Mouse (Mus musculus) kidney, postnatal 36 days (tissue): Measurements from ENCODE around the gene Dixdc1.

Source experiments
- DNase-seq, 2 experiments: peaks; one replicate each; pipeline ENCODE4 v3.0.0; 2021 to 2022; ENCODE audit warnings: mixed read lengths in 2 of 2

The Dixdc1 gene

DNA sequence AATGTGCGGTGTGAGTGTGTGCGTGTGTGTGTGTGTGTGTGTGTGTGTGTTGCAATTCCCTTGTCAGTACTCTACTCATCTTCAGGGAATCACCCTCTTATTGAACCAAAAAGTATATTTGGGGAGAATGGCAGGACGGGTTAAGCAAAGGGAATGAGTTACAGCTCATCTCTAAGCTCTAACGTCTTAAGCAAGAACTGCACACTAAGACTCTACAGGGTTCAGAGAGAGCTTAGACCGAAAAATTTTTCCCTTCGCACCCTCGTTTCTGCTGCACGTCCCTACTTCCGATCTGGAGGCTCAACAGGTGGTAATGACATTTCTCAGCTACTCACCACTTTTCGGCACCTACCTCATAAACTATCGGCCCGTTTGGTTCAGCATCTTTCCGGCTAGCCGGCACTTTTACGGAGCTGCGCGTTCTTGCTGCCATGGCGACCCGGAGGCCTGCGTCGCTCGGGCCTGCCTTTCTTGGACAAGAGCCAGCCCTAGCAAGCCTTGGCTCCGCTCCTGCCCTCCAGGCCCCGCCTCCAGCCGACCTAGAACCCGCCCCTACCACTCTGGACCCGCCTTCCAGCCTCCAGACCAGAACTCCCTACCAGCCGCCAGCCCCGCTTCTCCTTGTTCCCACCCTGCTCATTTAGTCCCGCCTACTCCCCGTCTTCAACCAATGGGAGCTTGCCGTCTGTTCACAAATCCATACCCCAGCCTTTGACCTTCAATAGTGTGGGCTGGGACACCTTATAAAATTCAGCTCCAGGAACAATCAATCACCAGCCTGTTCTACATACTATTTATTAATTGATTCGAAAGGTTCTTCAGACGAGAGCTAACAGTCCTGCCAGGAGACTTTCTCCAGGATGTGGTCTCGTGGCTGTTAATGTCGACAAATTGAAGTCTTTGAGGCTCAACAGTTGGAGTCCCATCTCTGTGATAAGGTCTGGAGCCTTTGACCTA, at the start of gene Dixdc1:
Dixdc1 (minus strand) TSS at position 604 of the 957 bp plus-strand sequence.
- peak; percentile 95 to 96 for DNase-seq

- DNase-seq = peak in 1 of 2 experiments; percentile 73
Observed at GRCm38 (mm10) chr9:50782155-50782554, 42.8 kb upstream of the Dixdc1 start.

DNA sequence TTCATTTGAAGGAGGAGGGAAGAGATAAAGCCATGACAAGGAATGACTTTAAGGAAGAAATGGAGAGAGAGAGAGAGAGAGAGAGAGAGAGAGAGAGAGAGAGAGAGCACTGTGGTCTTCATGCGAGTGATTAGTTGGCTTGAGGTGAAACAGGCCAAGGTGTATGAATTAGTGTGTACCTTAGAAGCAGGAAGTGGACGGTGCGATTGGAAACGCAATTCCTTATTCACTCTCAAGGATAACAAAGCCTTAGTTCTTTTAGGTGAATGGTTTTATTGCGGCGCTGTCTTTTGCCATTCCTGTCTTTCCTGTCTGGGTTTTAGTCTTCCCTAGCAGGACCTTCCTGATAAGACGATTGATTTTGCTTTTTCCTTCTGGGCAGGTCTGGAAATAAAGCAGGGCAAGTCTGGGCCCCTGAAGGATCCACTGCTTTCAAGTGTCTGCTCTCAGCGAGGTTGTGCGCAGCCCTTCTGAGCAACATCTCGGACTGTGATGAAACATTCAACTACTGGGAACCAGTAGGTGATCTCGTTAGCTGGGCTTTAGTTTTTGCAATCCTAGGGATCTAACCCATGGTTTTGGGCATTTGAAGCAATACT, 36.9 kb upstream of the Dixdc1 start:
- DNase-seq = no peak

GRCm38 (mm10) chr9:50775662-50776126, 36.4 kb upstream of the Dixdc1 start:
- peak in 1 of 2 experiments; percentile 23 for DNase-seq

DNA sequence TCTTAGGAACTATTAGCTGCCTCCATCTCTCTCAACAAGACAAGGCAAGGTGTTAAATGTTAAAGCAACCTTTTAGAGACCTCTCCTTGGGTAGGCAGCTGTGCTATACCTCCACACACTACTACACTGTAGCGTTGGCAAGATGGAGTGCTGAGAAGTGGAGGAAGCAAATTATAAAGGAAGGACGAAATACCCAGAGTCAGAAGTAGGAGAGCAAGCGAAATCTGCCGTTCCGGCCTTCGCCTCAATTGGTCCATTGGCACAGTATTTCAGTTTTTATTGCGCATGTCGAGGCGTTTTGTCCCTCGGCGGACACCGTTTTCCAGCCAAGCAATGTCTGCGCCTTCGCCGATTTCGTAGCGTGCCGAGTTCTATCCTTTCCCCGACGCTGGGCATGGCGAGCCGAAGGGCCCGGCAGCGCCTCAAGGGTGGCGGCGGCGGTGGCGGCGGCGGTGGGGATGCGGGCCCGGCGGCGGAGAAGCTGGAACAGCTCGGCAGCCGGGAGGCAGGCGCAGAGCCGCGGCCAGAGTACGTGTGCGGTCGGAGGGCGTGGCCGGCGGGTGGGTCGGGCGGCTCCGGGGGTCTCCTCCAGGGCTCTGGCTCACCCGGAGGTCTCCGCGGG, 35.8 kb upstream of the Dixdc1 start, which contains the start of the genes Alg9 and 1110032A03Rik:
Alg9 (plus strand) TSS at position 29 of the 622 bp plus-strand sequence.
1110032A03Rik (minus strand) TSS at position 530 of the 622 bp plus-strand sequence.
- DNase-seq = peak; percentile 87 to 95

- DNase-seq = no peak
Observed at GRCm38 (mm10) chr9:50774026-50774462, 34.7 kb upstream of the Dixdc1 start.

- no peak for DNase-seq
Observed at GRCm38 (mm10) chr9:50770011-50770410, 30.7 kb upstream of the Dixdc1 start.

DNA sequence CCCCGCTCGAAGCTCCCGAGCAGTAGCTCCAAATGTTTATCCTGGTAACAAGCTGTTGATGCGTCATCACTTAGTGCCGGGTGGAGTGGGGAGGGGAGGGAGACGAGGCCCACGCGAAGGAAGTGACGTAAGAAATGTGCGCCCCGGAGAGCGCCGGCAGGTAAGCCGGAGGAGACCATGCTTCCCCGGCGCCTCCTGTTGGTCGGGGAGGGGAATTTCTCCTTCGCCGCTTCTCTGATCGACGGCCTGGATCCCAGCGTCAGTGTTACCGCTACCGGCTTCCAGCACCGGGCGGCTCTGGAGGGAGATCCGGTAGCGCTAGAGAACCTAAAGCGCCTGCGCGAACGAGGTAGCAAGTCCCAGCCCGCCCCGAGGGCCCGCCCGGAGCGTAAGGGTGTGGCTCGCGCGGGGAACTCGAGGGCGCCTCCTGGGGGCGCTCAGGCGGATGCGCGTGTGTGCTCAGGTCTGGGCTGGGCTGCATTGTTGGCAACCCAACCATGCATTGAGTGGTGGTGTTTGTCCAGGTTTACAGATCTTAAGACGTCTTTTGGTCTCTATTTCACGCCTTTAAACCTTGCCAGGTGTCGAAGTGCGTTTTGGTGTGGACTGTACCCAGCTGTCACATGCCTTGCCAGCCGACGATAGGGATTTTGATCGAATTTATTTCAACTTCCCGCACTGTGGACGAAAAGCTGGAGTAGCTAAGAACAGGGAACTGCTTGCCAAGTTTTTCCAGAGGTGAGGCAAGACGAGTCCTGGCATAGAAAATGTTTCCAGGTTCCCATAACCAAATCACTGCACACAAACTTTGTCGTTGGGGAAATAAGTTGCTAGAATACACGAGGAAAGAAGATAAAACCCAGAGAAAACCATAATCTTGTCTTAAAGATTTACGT, 29.0 kb upstream of the Dixdc1 start, which contains the start of gene Fdxacb1:
Fdxacb1 (plus strand) TSS at position 130 of the 896 bp plus-strand sequence.
- DNase-seq = peak; percentile 99

DNA sequence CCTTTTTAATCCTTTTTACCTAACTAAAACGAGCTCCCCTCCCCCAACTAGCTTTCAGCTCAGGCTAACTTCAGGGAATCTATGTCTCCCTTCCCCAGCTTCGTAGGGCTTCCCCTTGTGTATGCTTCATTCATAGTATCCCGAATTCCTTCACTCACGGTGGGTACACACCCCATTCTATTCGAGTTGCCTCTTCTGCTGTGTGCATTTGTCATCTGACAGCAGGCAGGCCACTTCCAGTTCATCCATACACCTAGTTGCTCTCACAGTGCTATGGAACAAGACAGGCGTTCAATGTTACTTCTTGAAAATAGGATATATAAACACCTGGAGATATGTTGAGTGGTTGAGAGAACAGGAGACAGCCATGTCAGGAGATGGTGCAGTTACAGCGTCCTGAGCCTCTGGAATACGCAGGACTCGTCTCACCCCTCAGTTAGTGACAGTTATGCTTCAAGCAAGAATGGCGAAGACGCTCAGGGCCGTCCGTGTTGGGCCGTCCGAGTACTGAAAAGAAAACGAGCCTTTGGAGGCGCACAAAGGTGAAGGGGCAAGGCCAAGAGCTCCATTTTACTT, 28.3 kb upstream of the Dixdc1 start:
- no peak for DNase-seq

DNA sequence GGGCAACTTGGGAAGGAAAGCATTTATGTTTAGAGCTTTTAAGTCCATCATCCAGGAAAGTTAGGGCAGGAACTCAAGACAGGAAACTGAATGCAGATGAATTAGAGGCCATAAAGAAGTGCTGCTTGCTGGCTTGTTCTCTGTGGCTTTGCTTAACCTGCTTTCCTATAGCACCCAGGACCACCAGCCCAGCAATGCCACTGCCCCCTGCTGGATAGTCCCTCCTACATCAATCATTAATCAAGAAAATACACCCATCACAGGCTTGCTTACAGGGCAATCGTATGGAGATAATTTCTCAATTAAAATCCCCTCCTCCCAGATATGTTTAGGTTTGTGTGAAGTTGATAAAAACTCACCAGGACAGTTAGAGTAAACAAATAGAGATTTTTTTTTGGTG, 24.0 kb upstream of the Dixdc1 start:
- DNase-seq = peak; percentile 22 to 52

DNA sequence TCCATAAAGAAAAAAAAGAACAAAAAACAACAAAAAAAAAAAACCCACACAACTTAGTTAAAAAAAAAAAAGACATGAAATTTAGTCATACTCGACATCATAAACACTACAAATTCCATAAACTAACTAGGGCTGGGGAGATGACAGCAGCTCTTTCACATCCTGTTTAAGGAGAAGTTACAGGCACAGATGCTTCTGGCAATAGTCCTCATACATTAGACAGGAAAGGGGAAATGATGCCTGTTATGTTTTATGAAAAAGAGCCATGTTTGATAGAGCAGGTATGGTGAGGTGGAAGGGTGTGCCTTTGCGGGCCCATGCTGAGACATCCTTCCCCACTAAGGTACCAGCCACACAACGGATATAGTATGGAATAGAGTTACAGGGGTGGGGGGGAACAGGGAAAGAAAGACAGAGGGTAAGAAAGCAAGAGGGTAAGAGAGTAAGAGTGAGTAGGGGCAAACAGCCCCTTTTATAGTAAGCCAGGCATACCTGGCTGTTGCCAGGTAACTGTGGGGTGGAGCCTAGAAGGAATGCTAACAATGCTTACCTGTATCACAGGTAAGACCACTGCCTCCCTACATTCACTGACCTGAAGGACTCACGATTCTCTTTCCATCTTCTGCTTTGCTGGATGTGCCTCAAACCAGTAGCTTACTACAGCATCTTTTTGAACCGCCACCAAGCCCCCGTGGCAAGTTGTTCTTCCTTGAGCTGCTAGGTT, 22.4 kb upstream of the Dixdc1 start:
- no peak for DNase-seq

DNA sequence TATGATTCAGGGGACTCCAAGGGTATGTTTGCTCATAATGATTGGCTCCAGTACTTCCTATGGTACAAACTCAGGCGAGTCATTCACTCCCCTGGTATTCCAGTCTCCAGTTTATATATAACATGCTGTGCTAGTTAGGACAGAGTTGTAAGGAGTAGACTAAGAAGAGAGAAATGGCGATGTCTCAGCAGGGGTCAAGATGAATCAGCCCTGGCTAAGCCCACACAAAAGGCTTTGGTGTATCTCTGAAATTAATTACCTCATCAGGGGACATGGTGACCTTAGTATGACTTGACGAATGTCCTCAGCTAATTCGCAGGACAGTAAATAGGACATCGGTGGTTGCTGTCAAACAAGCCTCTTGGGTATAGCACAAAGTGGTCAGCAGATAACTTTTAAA, 17.4 kb upstream of the Dixdc1 start:
- DNase-seq = no peak

GRCm38 (mm10) chr9:50753947-50754346, 14.6 kb upstream of the Dixdc1 start:
- DNase-seq = no peak

DNA sequence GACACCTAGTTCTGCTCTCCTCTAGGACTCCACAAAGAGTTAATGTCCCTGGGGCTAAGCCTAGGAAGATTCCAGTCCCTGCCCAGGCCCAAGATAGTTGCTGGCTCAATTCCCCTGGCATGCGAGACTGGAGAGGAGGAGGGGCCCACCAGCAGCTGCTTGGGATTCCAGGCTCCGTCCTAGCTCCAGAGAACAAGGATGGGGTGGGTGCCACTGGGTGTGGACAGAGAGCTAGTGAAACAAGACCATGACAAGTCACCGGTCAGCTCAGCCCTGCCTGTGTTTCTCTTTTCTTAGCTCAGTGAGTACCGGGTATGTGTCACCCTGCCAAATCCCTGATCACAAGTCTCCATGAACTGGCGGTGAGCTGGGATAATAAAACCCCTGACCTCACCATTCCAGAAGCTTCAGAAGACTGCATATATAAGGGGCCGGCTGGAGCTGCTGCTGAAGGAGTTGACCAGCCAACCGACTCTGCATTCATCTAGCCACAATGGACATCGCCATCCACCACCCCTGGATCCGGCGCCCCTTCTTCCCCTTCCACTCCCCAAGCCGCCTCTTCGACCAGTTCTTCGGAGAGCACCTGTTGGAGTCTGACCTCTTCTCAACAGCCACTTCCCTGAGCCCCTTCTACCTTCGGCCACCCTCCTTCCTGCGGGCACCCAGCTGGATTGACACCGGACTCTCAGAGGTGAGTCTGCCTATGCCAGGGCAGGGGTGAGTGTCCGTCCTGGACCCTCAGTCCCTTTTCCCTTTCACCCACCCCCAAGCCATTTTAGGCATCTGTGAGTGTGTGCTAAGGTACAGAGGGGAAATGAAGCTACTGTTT, 13.7 kb upstream of the Dixdc1 start:
- DNase-seq = peak; percentile 79 to 86

- peak in 1 of 2 experiments; percentile 53 for DNase-seq
Observed at GRCm38 (mm10) chr9:50752054-50752602, 12.8 kb upstream of the Dixdc1 start, which contains the start of gene Hspb2. Hspb2 (minus strand) TSS chr9:50752354.

GRCm38 (mm10) chr9:50751323-50751722, 12.0 kb upstream of the Dixdc1 start, which contains the start of gene Cryab:
Cryab (plus strand) TSS chr9:50751325.
- DNase-seq = no peak

DNA sequence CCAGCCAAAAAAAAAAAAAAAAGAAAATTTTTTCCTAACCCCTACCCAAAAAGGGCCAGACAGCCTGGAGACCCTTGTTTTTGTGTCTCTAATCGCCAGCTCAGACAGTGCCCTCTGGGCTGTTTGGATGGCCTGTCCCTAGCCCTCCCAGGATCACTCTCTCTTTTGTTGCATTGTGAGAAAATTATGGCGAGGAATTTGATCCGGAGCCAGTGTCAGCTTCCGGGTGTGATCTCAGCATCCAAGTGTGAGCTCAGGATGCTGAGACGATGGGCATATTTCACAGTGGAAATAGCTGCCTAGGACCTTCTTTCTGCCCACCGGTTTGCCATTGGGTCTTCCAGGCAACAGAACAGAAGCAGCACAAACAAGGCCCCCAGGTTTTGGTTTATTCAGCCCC, 11.4 kb upstream of the Dixdc1 start:
- no peak for DNase-seq

DNA sequence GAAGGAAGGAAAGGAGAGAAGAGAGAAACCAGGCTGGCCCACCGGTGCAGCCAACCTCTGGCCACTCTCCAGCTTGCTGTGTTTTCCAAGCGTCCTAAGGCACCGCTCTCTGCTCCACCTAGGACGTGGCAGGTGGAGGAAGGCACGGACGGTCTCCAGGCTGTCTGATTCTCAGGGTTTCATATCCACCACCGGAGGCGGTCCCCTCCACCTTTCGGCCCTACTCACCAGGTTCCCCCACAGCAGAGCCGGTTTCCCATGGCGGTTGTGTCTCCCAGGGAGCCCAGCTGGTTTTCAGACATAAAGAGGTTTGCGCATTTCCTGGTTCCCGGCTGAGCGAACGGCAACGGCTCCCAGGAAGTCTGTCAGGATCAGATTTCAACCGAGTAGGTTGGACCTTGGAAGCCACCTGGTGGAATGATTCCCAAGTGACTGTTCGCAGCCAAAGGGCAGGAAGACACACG, 6.9 kb upstream of the Dixdc1 start, which contains the start of gene 2310030G06Rik:
2310030G06Rik (minus strand) TSS at position 323 of the 464 bp plus-strand sequence.
- peak; percentile 82 to 87 for DNase-seq

GRCm38 (mm10) chr9:50745806-50746205, 6.5 kb upstream of the Dixdc1 start:
- DNase-seq = no peak
